Mouse (Mus musculus): ENCODE measurements around the gene Fignl1. TPM values are rescaled to one million over a fixed set of nuclear protein-coding genes. Genes with fewer than 3 reads are reported as not detected.

Gene Fignl1
- polyA plus RNA-seq, 1 experiment: 0.65 TPM

DNA sequence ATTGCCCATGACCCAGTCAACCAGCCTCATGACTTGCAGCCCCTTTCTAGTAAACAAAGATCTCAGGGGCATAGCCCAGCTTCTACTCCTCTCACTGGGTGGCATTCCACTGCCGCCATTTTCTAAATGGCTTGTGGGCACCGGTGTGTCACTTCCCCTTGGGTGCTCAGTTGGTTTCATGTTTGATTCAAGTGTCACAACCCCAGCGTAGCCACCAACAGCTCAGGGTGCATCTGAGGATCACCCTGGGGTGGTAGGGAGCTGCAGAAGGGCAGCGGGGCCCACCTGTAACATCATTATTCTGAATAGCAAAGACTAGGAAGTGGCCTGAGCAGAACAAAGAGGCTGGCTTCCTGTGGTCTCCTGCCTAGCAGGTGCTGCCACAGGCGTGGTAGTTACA is 57.7 kb downstream of the Fignl1 start:
- Histone ChIP-seq H3K27me3 (ENCODE audit: control insufficient read depth, insufficient read depth, low read length) (no peaks in the 10 kb centered on the region), H3K4me1 (ENCODE audit: control insufficient read depth, insufficient read depth, low read length) (no peaks in the 10 kb centered on the region), H3K4me3 (replicated peaks; ENCODE audit: insufficient read depth, low read depth, low read length) (no peak overlapping the region), H3K27ac (ENCODE audit: insufficient read depth, low read length) (no peak overlapping the region)
- no peak for DNase-seq
- no peak for TF ChIP-seq CTCF (IDR thresholded peaks at IDR 0.05; ENCODE audit: borderline replicate concordance, insufficient read depth, low read depth, low read length)
- TF ChIP-seq POLR2A (IDR thresholded peaks at IDR 0.05; ENCODE audit: borderline replicate concordance, insufficient read depth, low read length): no peak
- WGBS: 86% methylated on average over 5 of the region's 5 CpGs

DNA sequence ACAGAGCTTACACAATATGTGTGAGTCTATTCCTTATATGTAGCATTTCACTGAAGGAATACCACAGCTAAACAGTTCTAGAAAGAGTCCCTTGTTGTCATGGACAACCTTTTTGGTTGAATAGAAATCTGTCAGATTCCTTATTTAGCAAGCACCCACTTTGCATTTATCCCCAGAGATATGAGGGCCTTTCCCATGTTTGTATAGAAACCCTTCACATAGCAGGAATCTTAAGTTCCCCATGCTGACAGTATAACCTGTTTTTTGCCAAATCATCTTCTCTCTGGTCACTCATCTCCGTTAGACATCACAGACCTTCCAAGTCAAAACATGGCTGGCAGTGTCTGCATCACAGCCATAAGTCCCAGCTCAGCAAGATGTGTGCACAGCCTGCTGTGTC is 64.5 kb downstream of the Fignl1 start:
- 26% methylated on average over 1 of the region's 1 CpGs for WGBS
- no peaks in the 10 kb centered on the region for H3K27me3 ChIP-seq (ENCODE audit: control insufficient read depth, insufficient read depth, low read length)
- no peak overlapping the region for H3K27ac ChIP-seq (ENCODE audit: insufficient read depth, low read length)
- H3K4me3 ChIP-seq (replicated peaks; ENCODE audit: insufficient read depth, low read depth, low read length): no peak overlapping the region
- H3K4me1 ChIP-seq (ENCODE audit: control insufficient read depth, insufficient read depth, low read length): no peaks in the 10 kb centered on the region
- no peak for DNase-seq
- no peak for TF ChIP-seq POLR2A (IDR thresholded peaks at IDR 0.05; ENCODE audit: borderline replicate concordance, insufficient read depth, low read length)
- no peak for TF ChIP-seq CTCF (IDR thresholded peaks at IDR 0.05; ENCODE audit: borderline replicate concordance, insufficient read depth, low read depth, low read length)

DNA sequence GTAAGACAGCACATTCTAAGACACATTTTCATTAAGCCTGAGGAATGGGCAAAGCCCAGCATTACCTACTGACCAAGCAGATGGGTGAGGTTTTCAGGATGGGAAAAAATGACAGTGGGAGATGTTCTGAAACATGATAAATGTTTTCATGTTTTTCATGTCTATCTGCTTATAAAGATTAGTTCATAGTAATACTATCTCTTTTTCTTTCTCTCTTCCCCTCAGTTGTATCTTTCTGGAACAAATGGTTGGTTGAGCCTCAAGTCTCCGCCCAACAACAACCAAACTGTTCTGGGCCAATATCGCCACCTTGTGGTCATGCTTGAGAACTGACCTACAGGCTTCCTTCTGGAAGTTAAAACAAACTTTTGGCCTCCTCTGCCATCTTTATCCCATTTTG is 66.1 kb downstream of the Fignl1 start:
- DNase-seq: no peak
- no peaks in the 10 kb centered on the region for H3K27me3 ChIP-seq (ENCODE audit: control insufficient read depth, insufficient read depth, low read length)
- no peak overlapping the region for H3K4me3 ChIP-seq (replicated peaks; ENCODE audit: insufficient read depth, low read depth, low read length)
- TF ChIP-seq CTCF (IDR thresholded peaks at IDR 0.05; ENCODE audit: borderline replicate concordance, insufficient read depth, low read depth, low read length): no peak
- TF ChIP-seq POLR2A (IDR thresholded peaks at IDR 0.05; ENCODE audit: borderline replicate concordance, insufficient read depth, low read length): no peak
- H3K4me1 ChIP-seq (ENCODE audit: control insufficient read depth, insufficient read depth, low read length): no peaks in the 10 kb centered on the region
- 43% methylated on average over 2 of the region's 2 CpGs for WGBS
- no peak overlapping the region for H3K27ac ChIP-seq (ENCODE audit: insufficient read depth, low read length)

DNA sequence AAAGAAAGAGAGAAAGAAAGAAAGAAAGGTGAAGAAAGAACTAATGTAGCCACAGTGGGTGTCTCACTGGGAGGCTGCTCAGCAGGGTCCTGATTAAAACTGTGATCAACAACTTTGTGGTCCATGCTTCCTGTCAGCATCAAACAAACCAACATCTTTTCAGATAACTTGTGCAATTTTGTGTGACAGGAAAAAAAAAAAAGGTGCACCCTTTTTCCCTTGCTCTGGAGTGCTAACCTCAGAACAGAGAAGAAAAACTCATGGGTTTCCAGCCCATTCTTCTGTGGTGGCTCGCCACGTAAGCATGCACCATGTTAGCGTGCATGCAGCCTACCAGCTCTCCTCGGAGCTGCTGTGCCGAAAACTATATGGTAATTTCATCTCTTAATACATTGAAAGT is 67.2 kb downstream of the Fignl1 start:
- Histone ChIP-seq H3K27me3 (ENCODE audit: control insufficient read depth, insufficient read depth, low read length) (no peaks in the 10 kb centered on the region), H3K4me3 (replicated peaks; ENCODE audit: insufficient read depth, low read depth, low read length) (no peak overlapping the region), H3K27ac (ENCODE audit: insufficient read depth, low read length) (no peak overlapping the region), H3K4me1 (ENCODE audit: control insufficient read depth, insufficient read depth, low read length) (no peaks in the 10 kb centered on the region)
- no peak for TF ChIP-seq POLR2A (IDR thresholded peaks at IDR 0.05; ENCODE audit: borderline replicate concordance, insufficient read depth, low read length)
- no peak for TF ChIP-seq CTCF (IDR thresholded peaks at IDR 0.05; ENCODE audit: borderline replicate concordance, insufficient read depth, low read depth, low read length)
- WGBS: 92% methylated on average over 5 of the region's 5 CpGs
- no peak for DNase-seq

DNA sequence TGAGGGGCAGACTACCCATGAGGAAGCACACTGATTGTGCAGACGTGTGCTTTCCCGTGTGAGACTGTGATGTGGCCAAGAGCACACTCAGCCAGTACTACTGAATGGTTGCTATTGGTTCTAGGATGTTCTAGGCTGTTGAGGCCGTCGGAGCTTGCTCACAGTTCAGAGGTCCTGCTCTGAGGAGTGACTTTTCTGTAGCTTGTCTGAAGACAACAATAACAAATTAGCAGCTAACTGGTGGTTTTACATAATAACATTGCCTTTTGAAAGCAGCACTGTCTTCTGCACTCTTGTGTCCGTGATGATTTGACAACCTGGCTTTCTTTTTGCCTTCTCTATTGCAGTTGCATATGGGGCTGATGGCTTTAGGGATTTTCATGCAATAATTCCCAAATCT is 68.2 kb downstream of the Fignl1 start:
- H3K27ac ChIP-seq (ENCODE audit: insufficient read depth, low read length): no peak overlapping the region
- no peaks in the 10 kb centered on the region for H3K4me1 ChIP-seq (ENCODE audit: control insufficient read depth, insufficient read depth, low read length)
- no peak overlapping the region for H3K4me3 ChIP-seq (replicated peaks; ENCODE audit: insufficient read depth, low read depth, low read length)
- no peak for TF ChIP-seq POLR2A (IDR thresholded peaks at IDR 0.05; ENCODE audit: borderline replicate concordance, insufficient read depth, low read length)
- no peak for TF ChIP-seq CTCF (IDR thresholded peaks at IDR 0.05; ENCODE audit: borderline replicate concordance, insufficient read depth, low read depth, low read length)
- H3K27me3 ChIP-seq (ENCODE audit: control insufficient read depth, insufficient read depth, low read length): no peaks in the 10 kb centered on the region
- 79% methylated on average over 5 of the region's 5 CpGs for WGBS
- DNase-seq: no peak

DNA sequence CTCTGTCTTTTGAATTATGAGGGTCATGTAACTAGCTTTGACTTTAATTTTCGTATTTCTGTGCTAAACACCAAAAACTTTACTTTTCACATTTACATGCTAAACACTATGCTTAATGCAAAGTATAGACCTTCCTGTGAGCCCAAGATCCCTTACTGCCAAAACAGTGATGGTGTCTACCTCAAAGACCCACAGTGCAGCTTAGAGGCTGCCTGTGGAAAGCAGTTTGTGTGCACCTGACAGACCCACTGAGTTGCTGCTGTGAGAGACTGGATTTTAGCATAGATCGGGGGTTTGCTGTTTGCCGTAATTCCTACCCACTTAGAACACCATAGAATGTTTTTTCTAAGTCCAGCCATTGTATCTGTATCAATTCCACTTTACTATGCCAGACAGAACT is 69.7 kb downstream of the Fignl1 start:
- DNase-seq: no peak
- Histone ChIP-seq H3K27ac (ENCODE audit: insufficient read depth, low read length) (no peak overlapping the region), H3K4me1 (ENCODE audit: control insufficient read depth, insufficient read depth, low read length) (no peaks in the 10 kb centered on the region), H3K27me3 (ENCODE audit: control insufficient read depth, insufficient read depth, low read length) (no peaks in the 10 kb centered on the region), H3K4me3 (replicated peaks; ENCODE audit: insufficient read depth, low read depth, low read length) (no peak overlapping the region)
- WGBS: 91% methylated on average over 3 of the region's 3 CpGs
- no peak for TF ChIP-seq POLR2A (IDR thresholded peaks at IDR 0.05; ENCODE audit: borderline replicate concordance, insufficient read depth, low read length)
- no peak for TF ChIP-seq CTCF (IDR thresholded peaks at IDR 0.05; ENCODE audit: borderline replicate concordance, insufficient read depth, low read depth, low read length)

DNA sequence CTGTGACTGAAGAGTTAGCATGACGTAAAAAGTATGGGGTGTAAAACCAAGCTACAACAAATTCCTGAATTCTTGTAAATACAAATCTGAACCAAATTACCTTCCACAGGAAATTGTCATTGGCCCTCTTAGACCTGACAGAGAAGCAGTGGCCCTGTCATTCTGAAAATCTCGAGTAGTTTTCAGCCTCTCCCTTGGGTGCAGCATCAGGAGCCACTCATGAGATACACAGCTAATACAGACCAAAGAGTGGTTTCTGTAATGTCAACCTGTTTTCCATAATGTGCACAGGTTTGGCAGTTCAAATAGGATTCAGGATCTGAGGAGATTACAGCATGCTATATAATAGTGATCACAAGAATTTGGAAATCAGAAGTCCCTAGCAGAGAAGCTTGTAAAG is 71.2 kb downstream of the Fignl1 start:
- 56% methylated on average over 2 of the region's 2 CpGs for WGBS
- Histone ChIP-seq H3K27ac (ENCODE audit: insufficient read depth, low read length) (no peak overlapping the region), H3K27me3 (ENCODE audit: control insufficient read depth, insufficient read depth, low read length) (no peaks in the 10 kb centered on the region), H3K4me3 (replicated peaks; ENCODE audit: insufficient read depth, low read depth, low read length) (no peak overlapping the region), H3K4me1 (ENCODE audit: control insufficient read depth, insufficient read depth, low read length) (no peaks in the 10 kb centered on the region)
- no peak for DNase-seq
- no peak for TF ChIP-seq POLR2A (IDR thresholded peaks at IDR 0.05; ENCODE audit: borderline replicate concordance, insufficient read depth, low read length)
- no peak for TF ChIP-seq CTCF (IDR thresholded peaks at IDR 0.05; ENCODE audit: borderline replicate concordance, insufficient read depth, low read depth, low read length)

Other genes with a start within 250 kb of the Fignl1 start
- gene 4930512M02Rik, start 181.1 kb downstream of the Fignl1 start, polyA plus RNA-seq (2012; rRNA removed): not detected in 2 replicates
- 0.60 and 0.82 TPM in 2 replicates for gene Ikzf1, start 124.0 kb downstream of the Fignl1 start, polyA plus RNA-seq (2012; rRNA removed)
- gene Ddc, start 89.2 kb upstream of the Fignl1 start, polyA plus RNA-seq (2012; rRNA removed): 11.0 and 13.1 TPM in 2 replicates
- 34.9 and 35.7 TPM in 2 replicates for gene Grb10, start 229.7 kb upstream of the Fignl1 start, polyA plus RNA-seq (2012; rRNA removed)